Mouse (Mus musculus) E14TG2a.4 (cell line): ENCODE measurements around the gene Gm49510.

Source experiments
- H3K27me3 ChIP-seq: 2 replicates; pipeline ENCODE4 v1.6.1; 2014; ENCODE audit warnings: low read length, control low read depth; ENCODE audit not compliant: insufficient read depth
- H3K36me3 ChIP-seq: 2 replicates; pipeline ENCODE4 v1.6.1; 2014; ENCODE audit warnings: low read length, control low read depth; ENCODE audit not compliant: insufficient read depth
- H3K4me1 ChIP-seq: replicated peaks from 2 replicates; pipeline ENCODE4 v1.6.1; 2014; ENCODE audit warnings: low read depth, low read length, control low read depth
- H3K4me3 ChIP-seq: replicated peaks from 2 replicates; pipeline ENCODE4 v1.5.1; 2014; ENCODE audit warnings: mild to moderate bottlenecking, low read length
- H3K9me3 ChIP-seq: 2 replicates; pipeline ENCODE4 v1.6.1; 2014; ENCODE audit warnings: low read length, control low read depth
- CTCF ChIP-seq: conservative IDR thresholded peaks from 2 replicates; pipeline ENCODE4 v1.5.1; 2014; ENCODE audit warnings: low read length
- NANOG ChIP-seq: IDR thresholded peaks from 2 replicates; pipeline ENCODE4 v1.6.1; 2014; ENCODE audit warnings: borderline replicate concordance, low read length, mixed read lengths
- POU5F1 ChIP-seq: IDR thresholded peaks from 2 replicates; pipeline ENCODE4 v1.6.1; 2014; ENCODE audit warnings: low read length, borderline replicate concordance

Gene Gm49510

GRCm38 (mm10) chr15:78889401-78889853, 10.0 kb upstream of the Gm49510 start:
- H3K36me3 ChIP-seq, result peaks cover 97% of the 10 kb centered on the region
- 0 out of 2 replicates have a peak overlapping the region, but pooled peaks have one; percentile 29 for H3K4me3 ChIP-seq
- no peaks in the 10 kb centered on the region for H3K9me3 ChIP-seq
- no peaks in the 10 kb centered on the region for H3K27me3 ChIP-seq
- H3K4me1 ChIP-seq, result peaks cover 62% of the 10 kb centered on the region
- TF ChIP-seq CTCF (no peak), NANOG (no peak), POU5F1 (no peak)

GRCm38 (mm10) chr15:78892440-78892839, 7.0 kb upstream of the Gm49510 start:
- no peaks in the 10 kb centered on the region for H3K9me3 ChIP-seq
- H3K36me3 ChIP-seq, result peaks cover 82% of the 10 kb centered on the region
- TF ChIP-seq NANOG, result no peak
- TF ChIP-seq CTCF, result no peak
- no peak for TF ChIP-seq POU5F1
- no peaks in the 10 kb centered on the region for H3K27me3 ChIP-seq
- H3K4me1 ChIP-seq, result peaks cover 81% of the 10 kb centered on the region
- H3K4me3 ChIP-seq, result no peak overlapping the region

- peak overlapping the region; percentile 43; the same call in 1 of the 2 replicates for H3K4me3 ChIP-seq
- H3K27me3 ChIP-seq, result 0 out of 2 replicates have a peak, but pooled peaks cover 5% of the 10 kb centered on the region
- H3K4me1 ChIP-seq, result peaks cover 79% of the 10 kb centered on the region
- peaks cover 60% of the 10 kb centered on the region for H3K36me3 ChIP-seq
- no peak for TF ChIP-seq NANOG
- no peak for TF ChIP-seq POU5F1
- no peaks in the 10 kb centered on the region for H3K9me3 ChIP-seq
These were observed 4.7 kb upstream of the Gm49510 start for GRCm38 (mm10) chr15:78894726-78895125.

GRCm38 (mm10) chr15:78895741-78896140, 3.7 kb upstream of the Gm49510 start:
- Histone ChIP-seq H3K4me1 (peaks cover 85% of the 10 kb centered on the region), H3K27me3 (0 out of 2 replicates have a peak, but pooled peaks cover 5% of the 10 kb centered on the region), H3K4me3 (peak overlapping the region; percentile 43), H3K9me3 (no peaks in the 10 kb centered on the region), H3K36me3 (peaks cover 51% of the 10 kb centered on the region)
- no peak for TF ChIP-seq POU5F1
- TF ChIP-seq CTCF, result no peak
- TF ChIP-seq NANOG, result no peak

- 0 out of 2 replicates have a peak, but pooled peaks cover 5% of the 10 kb centered on the region for H3K27me3 ChIP-seq
- TF ChIP-seq CTCF (no peak), POU5F1 (no peak), NANOG (no peak)
- peak overlapping the region; percentile 43 for H3K4me3 ChIP-seq
- H3K36me3 ChIP-seq, result peaks cover 47% of the 10 kb centered on the region
- no peaks in the 10 kb centered on the region for H3K9me3 ChIP-seq
- H3K4me1 ChIP-seq, result peaks cover 89% of the 10 kb centered on the region
These were observed 3.3 kb upstream of the Gm49510 start for GRCm38 (mm10) chr15:78896149-78896548.

GRCm38 (mm10) chr15:78897488-78897887, 2.0 kb upstream of the Gm49510 start:
- Histone ChIP-seq H3K9me3 (no peaks in the 10 kb centered on the region), H3K4me3 (0 out of 2 replicates have a peak overlapping the region, but pooled peaks have one; percentile 89), H3K27me3 (0 out of 2 replicates have a peak, but pooled peaks cover 5% of the 10 kb centered on the region), H3K4me1 (peaks cover 92% of the 10 kb centered on the region), H3K36me3 (peaks cover 33% of the 10 kb centered on the region)
- TF ChIP-seq NANOG, result no peak
- no peak for TF ChIP-seq POU5F1
- TF ChIP-seq CTCF, result no peak

GRCm38 (mm10) chr15:78898507-78899001, 913 bp upstream of the Gm49510 start:
- peaks cover 92% of the 10 kb centered on the region for H3K4me1 ChIP-seq
- H3K9me3 ChIP-seq, result no peaks in the 10 kb centered on the region
- TF ChIP-seq NANOG, result no peak
- no peak for TF ChIP-seq POU5F1
- TF ChIP-seq CTCF, result no peak
- peaks cover 30% of the 10 kb centered on the region for H3K36me3 ChIP-seq
- 0 out of 2 replicates have a peak, but pooled peaks cover 5% of the 10 kb centered on the region for H3K27me3 ChIP-seq
- H3K4me3 ChIP-seq, result peak overlapping the region; percentile 89

- Histone ChIP-seq H3K4me1 (peaks cover 84% of the 10 kb centered on the region), H3K9me3 (no peaks in the 10 kb centered on the region), H3K36me3 (peaks cover 30% of the 10 kb centered on the region), H3K4me3 (peak within 1 kb of the TSS; percentile 89), H3K27me3 (0 out of 2 replicates have a peak, but pooled peaks cover 5% of the 10 kb centered on the region)
- TF ChIP-seq NANOG (no peak), POU5F1 (no peak), CTCF (no peak)
These were observed 495 bp downstream of the Gm49510 start, which contains the start of gene Sh3bp1 for GRCm38 (mm10) chr15:78899740-78900584. TSS of gene Sh3bp1 (plus strand) at chr15:78899768.
